Mouse (Mus musculus): ENCODE measurements around the gene Glis1. TPM values are rescaled to one million over a fixed set of nuclear protein-coding genes. Genes with fewer than 3 reads are reported as not detected.

The Glis1 gene
- total and polyA plus RNA-seq, 2 experiments from 2014 or later, result 0.43 to 1.6 TPM

- WGBS, result 96% methylated on average over 11 of the region's 11 CpGs
- ATAC-seq, result no peak
- no peaks in the 10 kb centered on the region for H3K36me3 ChIP-seq (ENCODE audit: insufficient read depth)
- TF ChIP-seq CTCF (IDR thresholded peaks at IDR 0.05; ENCODE audit: low read depth), result no peak
- H3K9ac ChIP-seq, result no peak overlapping the region
- no peak overlapping the region for H3K4me3 ChIP-seq (ENCODE audit: low read depth, low read length)
- no peak overlapping the region for H3K4me2 ChIP-seq (ENCODE audit: low read depth)
- H3K9me3 ChIP-seq (ENCODE audit: low read length), result no peaks in the 10 kb centered on the region
- no peak overlapping the region for H3K27ac ChIP-seq (ENCODE audit: low read depth, low read length)
- H3K27me3 ChIP-seq (ENCODE audit: insufficient read depth, low read length), result no peaks in the 10 kb centered on the region
- no peak for DNase-seq
- H3K4me1 ChIP-seq (ENCODE audit: insufficient read depth), result no peaks in the 10 kb centered on the region
Observed at GRCm38 (mm10) chr4:107514981-107515380, 80.6 kb downstream of the Glis1 start.

- no peaks in the 10 kb centered on the region for H3K9me3 ChIP-seq (ENCODE audit: low read length)
- H3K27ac ChIP-seq (ENCODE audit: low read depth, low read length), result no peak overlapping the region
- no peak overlapping the region for H3K4me2 ChIP-seq (ENCODE audit: low read depth)
- no peaks in the 10 kb centered on the region for H3K36me3 ChIP-seq (ENCODE audit: insufficient read depth)
- WGBS, result 90% methylated on average over 7 of the region's 7 CpGs
- DNase-seq, result no peak
- no peak overlapping the region for H3K4me3 ChIP-seq (ENCODE audit: low read depth, low read length)
- no peak overlapping the region for H3K9ac ChIP-seq
- no peak for TF ChIP-seq CTCF (IDR thresholded peaks at IDR 0.05; ENCODE audit: low read depth)
- H3K27me3 ChIP-seq (ENCODE audit: insufficient read depth, low read length), result no peaks in the 10 kb centered on the region
- no peaks in the 10 kb centered on the region for H3K4me1 ChIP-seq (ENCODE audit: insufficient read depth)
- no peak for ATAC-seq
Observed at GRCm38 (mm10) chr4:107515626-107516025, 81.2 kb downstream of the Glis1 start.

- DNase-seq (no peak), ATAC-seq (no peak)
- H3K27ac ChIP-seq (ENCODE audit: low read depth, low read length), result no peak overlapping the region
Observed at GRCm38 (mm10) chr4:107518766-107519165, 84.4 kb downstream of the Glis1 start.

GRCm38 (mm10) chr4:107520071-107520470, 85.7 kb downstream of the Glis1 start:
- 81% methylated on average over 5 of the region's 5 CpGs for WGBS
- no peak for DNase-seq

More at GRCm38 (mm10) chr4:107518766-107519165, 84.4 kb downstream of the Glis1 start:
- H3K27me3 ChIP-seq (ENCODE audit: insufficient read depth, low read length), result no peaks in the 10 kb centered on the region
- no peak overlapping the region for H3K9ac ChIP-seq
- H3K9me3 ChIP-seq (ENCODE audit: low read length), result no peaks in the 10 kb centered on the region
- no peak for TF ChIP-seq CTCF (IDR thresholded peaks at IDR 0.05; ENCODE audit: low read depth)
- no peaks in the 10 kb centered on the region for H3K4me1 ChIP-seq (ENCODE audit: insufficient read depth)
- H3K4me2 ChIP-seq (ENCODE audit: low read depth), result no peak overlapping the region
- WGBS, result 95% methylated on average over 11 of the region's 11 CpGs
- H3K36me3 ChIP-seq (ENCODE audit: insufficient read depth), result no peaks in the 10 kb centered on the region
- no peak overlapping the region for H3K4me3 ChIP-seq (ENCODE audit: low read depth, low read length)

GRCm38 (mm10) chr4:107520816-107521215, 86.4 kb downstream of the Glis1 start:
- Histone ChIP-seq H3K9ac (no peak overlapping the region), H3K4me3 (ENCODE audit: low read depth, low read length) (no peak overlapping the region), H3K4me2 (ENCODE audit: low read depth) (no peak overlapping the region), H3K27me3 (ENCODE audit: insufficient read depth, low read length) (no peaks in the 10 kb centered on the region), H3K9me3 (ENCODE audit: low read length) (no peaks in the 10 kb centered on the region), H3K4me1 (ENCODE audit: insufficient read depth) (no peaks in the 10 kb centered on the region), H3K27ac (ENCODE audit: low read depth, low read length) (no peak overlapping the region), H3K36me3 (ENCODE audit: insufficient read depth) (no peaks in the 10 kb centered on the region)
- no peak for TF ChIP-seq CTCF (IDR thresholded peaks at IDR 0.05; ENCODE audit: low read depth)
- no peak for ATAC-seq
- no peak for DNase-seq
- WGBS, result 28% methylated on average over 4 of the region's 5 CpGs

More at GRCm38 (mm10) chr4:107520071-107520470, 85.7 kb downstream of the Glis1 start:
- H3K9me3 ChIP-seq (ENCODE audit: low read length), result no peaks in the 10 kb centered on the region
- no peak overlapping the region for H3K27ac ChIP-seq (ENCODE audit: low read depth, low read length)
- no peak overlapping the region for H3K4me3 ChIP-seq (ENCODE audit: low read depth, low read length)
- no peaks in the 10 kb centered on the region for H3K4me1 ChIP-seq (ENCODE audit: insufficient read depth)
- no peaks in the 10 kb centered on the region for H3K36me3 ChIP-seq (ENCODE audit: insufficient read depth)
- no peak overlapping the region for H3K9ac ChIP-seq
- ATAC-seq, result no peak
- no peaks in the 10 kb centered on the region for H3K27me3 ChIP-seq (ENCODE audit: insufficient read depth, low read length)
- no peak overlapping the region for H3K4me2 ChIP-seq (ENCODE audit: low read depth)
- TF ChIP-seq CTCF (IDR thresholded peaks at IDR 0.05; ENCODE audit: low read depth), result no peak

- no peaks in the 10 kb centered on the region for H3K36me3 ChIP-seq (ENCODE audit: insufficient read depth)
- 82% methylated on average over 11 of the region's 11 CpGs for WGBS
- no peak overlapping the region for H3K9ac ChIP-seq
- H3K9me3 ChIP-seq (ENCODE audit: low read length), result no peaks in the 10 kb centered on the region
- no peak for TF ChIP-seq CTCF (IDR thresholded peaks at IDR 0.05; ENCODE audit: low read depth)
- no peaks in the 10 kb centered on the region for H3K4me1 ChIP-seq (ENCODE audit: insufficient read depth)
- no peak for DNase-seq
- no peak overlapping the region for H3K4me2 ChIP-seq (ENCODE audit: low read depth)
- no peak overlapping the region for H3K27ac ChIP-seq (ENCODE audit: low read depth, low read length)
- no peak overlapping the region for H3K4me3 ChIP-seq (ENCODE audit: low read depth, low read length)
- ATAC-seq, result no peak
- H3K27me3 ChIP-seq (ENCODE audit: insufficient read depth, low read length), result no peaks in the 10 kb centered on the region
Observed at GRCm38 (mm10) chr4:107523607-107524151, 89.3 kb downstream of the Glis1 start.

- no peaks in the 10 kb centered on the region for H3K4me1 ChIP-seq (ENCODE audit: insufficient read depth)
- ATAC-seq (no peak), DNase-seq (no peak)
- H3K4me3 ChIP-seq (ENCODE audit: low read depth, low read length), result no peak overlapping the region
- TF ChIP-seq CTCF (IDR thresholded peaks at IDR 0.05; ENCODE audit: low read depth), result no peak
- no peaks in the 10 kb centered on the region for H3K27me3 ChIP-seq (ENCODE audit: insufficient read depth, low read length)
- H3K9me3 ChIP-seq (ENCODE audit: low read length), result no peaks in the 10 kb centered on the region
- H3K36me3 ChIP-seq (ENCODE audit: insufficient read depth), result no peaks in the 10 kb centered on the region
- no peak overlapping the region for H3K9ac ChIP-seq
- H3K4me2 ChIP-seq (ENCODE audit: low read depth), result no peak overlapping the region
- no peak overlapping the region for H3K27ac ChIP-seq (ENCODE audit: low read depth, low read length)
- 76% methylated on average over 11 of the region's 11 CpGs for WGBS
Observed at GRCm38 (mm10) chr4:107535126-107535525, 100.7 kb downstream of the Glis1 start.

All from forebrain, postnatal 0 days (tissue).